Mouse (Mus musculus): ENCODE measurements at regions not wholly inside any gene's neighbourhood (a gene's known extent, or its start where the extent isn't known, plus 50 kb on each side); places are given as distances from the start of the nearest gene placed in this dataset.

DNA sequence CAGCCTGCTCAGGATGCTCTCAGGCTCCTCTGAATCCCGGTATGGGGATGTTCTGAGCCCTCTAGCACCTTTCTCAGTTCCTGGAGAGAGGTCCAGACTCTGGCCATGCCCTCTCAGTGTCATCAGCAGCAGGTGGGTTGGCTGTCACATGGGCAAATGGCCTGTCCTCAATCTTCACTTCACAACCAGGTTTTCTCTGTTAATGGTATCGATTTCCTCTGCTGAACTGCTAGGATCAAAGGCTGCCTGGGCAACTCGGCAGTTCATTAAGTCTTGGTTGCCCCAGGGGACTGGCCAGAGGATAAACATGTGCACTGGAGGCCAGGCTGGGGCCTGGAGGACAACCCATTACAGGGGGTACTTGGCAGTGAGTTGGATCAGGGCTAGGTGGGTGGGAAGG, 156.2 kb downstream of the Trim29 start:
- no peak for DNase-seq (ENCODE audit: low spot score)

GRCm38 (mm10) chr9:43469215-43469614, 158.6 kb downstream of the Trim29 start:
- no peak for DNase-seq (ENCODE audit: low spot score)

- DNase-seq (ENCODE audit: low spot score), result no peak
Observed at GRCm38 (mm10) chr9:43472231-43472630, 161.6 kb downstream of the Trim29 start.

DNA sequence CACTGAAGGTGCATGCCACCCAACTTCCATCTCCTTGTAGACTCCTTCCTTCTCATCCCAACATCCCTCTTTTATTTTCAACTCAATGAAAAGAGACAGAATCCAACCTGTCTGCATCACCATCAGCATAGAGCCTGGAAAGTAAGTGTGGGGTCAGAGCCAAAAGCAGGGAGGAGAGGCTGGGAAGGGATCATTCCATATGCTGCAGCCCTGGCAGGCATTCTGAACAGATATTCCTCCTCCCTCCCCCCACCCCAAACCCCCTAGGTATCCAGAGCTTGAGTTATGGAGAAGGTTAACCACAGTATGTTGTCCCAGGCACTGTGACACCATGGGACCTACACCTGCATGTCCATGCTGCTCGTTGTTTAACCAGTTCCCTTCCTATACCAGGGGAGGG, 162.5 kb downstream of the Trim29 start:
- no peak for DNase-seq (ENCODE audit: low spot score)

GRCm38 (mm10) chr9:43473601-43474302, 163.1 kb downstream of the Trim29 start:
- no peak for DNase-seq (ENCODE audit: low spot score)

DNA sequence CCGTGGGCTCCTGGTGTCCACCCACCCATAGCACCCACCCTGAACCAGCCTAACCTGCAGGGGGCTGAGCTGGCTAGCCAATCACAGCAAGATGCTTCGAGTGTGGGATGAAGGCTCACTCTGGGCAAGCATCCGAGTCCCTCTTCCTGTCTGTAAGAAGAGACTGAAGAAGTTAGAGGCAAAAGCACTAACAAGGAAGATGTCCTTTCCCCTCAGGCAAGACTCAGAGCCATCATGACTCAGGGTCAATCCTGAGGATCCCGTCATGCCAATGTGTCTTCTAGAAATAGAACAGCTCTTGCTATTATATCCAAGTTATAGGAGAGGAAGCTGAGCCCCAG, 163.6 kb downstream of the Trim29 start:
- no peak for DNase-seq (ENCODE audit: low spot score)

DNA sequence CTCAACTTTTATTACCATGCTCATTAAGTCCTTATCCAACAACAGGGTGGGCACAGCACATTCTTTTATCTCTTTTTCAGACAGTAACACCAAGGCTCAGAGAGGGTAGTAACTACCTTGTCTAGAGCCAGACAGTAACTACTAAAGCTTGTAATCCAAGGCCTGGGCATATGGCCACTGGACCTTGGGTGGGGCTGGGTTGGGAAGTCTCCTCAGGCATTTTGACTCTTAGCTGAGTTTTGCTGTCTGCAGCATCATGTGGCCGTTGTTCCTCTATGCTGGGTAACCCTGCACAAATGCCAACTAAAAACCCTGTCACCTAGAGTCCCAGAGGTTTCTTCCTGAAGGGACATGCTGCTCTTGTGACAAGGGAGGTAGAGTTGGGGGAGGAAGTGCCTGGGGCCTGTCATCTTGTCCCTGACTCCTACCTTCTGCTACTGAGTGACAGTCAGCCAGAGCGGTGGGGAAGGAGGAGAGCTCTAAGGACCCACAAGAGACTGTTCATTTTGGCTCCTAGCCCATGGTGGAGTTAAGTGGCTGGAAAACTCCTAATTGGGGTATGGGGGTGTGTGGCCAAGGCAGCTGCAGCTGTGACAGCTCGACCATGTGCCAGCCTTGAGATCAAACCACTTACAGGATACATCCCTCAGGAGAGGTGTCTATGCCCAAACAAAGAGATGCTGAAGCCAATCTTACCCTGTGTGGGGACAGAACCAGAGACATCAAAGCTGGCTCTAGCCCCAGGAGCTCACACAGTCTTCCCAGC, 170.4 kb downstream of the Trim29 start:
- no peak for DNase-seq (ENCODE audit: low spot score)

DNA sequence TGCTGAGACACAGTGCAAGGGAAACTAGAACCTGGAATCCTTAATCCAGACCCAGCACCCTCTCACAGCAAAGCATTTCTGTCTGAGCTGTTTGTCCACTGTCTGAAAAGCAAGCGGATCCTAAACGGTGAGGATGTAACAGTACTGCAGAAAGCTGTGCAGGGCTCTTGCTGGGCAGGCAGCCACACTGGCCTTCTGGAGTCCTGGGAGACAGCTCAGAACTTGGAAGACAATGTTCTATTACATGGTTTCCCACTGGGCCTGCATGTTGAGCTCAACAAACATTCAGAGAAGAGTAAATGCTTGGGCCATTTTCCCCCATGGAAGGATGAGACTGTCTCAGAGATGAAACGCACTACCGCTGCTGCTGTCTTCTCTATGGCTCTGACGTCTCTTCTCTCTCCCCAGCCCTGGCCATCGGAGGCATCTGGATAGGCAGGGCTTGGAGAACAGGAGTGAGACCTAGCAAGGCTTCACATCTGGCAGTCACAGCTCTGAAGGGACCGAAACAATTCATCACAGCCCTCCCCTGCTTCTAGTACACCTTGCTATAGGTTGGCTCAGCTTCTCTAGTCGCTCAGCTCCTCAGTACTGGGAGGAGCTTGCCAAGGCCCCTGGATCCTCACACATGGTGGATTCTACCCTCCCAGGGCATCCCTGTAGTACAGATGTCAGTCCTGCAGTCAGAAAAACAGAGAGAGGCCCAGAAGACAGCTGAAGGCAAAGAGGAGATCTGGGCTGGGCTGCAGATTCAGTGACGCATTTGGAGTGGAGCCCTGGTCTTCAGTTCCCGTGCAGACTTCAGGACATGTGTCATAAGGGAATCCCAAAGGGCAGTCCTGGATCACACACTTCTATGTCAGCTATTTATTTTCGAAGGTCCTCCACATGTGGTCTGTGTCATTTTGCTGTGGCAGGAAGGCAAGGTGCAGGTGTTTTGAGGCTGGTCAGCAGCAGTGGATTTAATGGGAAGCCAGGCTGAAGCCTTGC, 171.7 kb downstream of the Trim29 start:
- no peak for DNase-seq (ENCODE audit: low spot score)

GRCm38 (mm10) chr9:43483195-43483594, 172.5 kb downstream of the Trim29 start:
- no peak for DNase-seq (ENCODE audit: low spot score)

DNA sequence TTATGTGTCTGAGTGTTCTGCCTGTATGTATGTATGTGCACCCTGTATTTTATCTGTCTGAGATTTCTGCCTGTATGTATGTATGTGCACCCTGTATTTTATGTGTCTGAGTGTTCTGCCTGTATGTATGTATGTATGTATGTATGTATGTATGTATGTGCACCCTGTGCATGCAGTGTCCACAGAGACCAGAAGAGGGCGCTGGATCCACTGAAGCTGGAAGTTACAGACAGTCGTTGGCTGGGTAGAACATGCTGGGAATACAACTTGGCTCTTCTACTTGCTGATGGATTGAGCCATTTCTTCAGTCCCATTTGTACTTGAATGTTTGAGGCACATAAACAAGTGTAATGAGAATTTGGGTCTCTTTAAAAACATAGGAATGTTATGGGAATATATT, 173.3 kb downstream of the Trim29 start:
- no peak for DNase-seq (ENCODE audit: low spot score)

DNA sequence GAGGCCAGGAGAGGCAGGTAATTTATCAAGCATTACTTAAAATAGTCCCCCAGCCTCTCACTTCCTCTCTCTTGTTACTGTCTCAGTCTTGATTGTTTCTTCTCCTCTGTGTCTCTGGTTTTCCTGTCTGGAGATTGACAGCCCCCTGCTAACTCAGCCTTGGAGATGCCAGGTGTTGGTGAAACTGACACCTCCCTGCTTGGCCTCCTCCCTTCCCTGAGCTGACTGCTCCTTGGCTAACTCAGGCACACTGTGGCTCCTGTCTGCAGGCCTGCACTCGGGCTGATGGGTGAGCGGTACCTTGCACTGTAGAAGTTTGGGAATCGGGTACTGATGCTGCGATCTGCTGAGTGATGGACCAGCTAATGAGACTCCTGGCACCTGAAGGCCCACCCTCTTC, 176.1 kb downstream of the Trim29 start:
- no peak for DNase-seq (ENCODE audit: low spot score)

DNA sequence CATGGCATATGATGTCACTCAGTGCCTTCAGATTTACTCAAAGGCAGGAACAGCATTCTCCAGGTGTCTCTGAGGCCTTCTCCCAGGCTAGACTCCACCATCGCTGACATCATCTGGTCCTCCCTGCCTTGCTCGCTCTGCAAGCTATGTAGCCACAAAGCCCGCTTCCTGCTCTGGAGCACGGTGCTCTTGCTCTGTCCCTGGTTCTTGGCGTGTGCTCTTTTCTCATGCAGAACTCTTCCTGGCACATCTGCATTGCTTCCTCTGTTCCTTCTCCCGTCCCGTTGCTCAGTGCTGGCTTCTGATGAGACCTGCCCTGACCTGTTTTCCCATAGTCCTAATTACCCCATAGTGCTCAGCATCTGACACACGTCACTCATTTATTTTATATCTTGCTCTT, 178.6 kb downstream of the Trim29 start:
- DNase-seq (ENCODE audit: low spot score), result no peak

GRCm38 (mm10) chr9:43491024-43491751, 180.5 kb downstream of the Trim29 start:
- no peak for DNase-seq (ENCODE audit: low spot score)

DNA sequence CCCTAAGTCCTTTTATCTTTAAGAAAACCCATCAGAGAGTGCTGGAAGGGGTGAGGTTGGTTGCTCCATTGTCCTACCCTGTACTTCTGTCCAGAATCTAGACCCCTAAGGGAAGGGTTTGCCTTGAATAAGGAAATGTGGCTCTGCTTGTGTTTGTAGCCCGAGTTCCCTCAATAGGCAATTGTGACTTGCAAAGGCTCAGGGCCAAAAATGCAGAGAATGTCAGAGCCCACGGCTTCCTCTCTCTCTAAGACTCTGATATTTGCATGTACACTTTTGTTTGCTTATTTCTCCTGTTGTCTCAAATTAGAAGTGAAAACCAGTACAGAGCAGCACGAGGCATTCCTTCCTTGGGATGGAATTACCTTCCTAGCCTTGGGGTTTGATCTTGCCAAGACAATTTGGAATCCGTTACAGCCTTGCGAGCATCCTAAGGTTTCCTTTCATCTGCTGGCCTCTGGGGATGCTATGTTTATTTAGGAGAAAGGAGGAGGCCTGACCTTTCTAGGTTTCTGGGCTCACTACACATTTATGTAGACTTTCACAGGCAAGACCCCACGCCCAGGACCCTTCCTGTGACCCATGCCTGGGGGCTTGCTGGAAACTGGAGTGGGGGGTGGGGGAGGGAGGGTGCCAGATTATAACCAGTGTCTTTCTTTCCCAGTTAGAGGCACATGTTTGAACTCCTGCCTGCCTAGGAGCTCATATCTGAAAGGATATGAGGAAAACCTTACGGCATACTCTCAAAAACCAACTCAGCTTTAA, 181.8 kb downstream of the Trim29 start:
- DNase-seq (ENCODE audit: low spot score), result no peak

- no peak for DNase-seq (ENCODE audit: low spot score)
Observed at GRCm38 (mm10) chr9:43498596-43498995, 187.9 kb downstream of the Trim29 start.

DNA sequence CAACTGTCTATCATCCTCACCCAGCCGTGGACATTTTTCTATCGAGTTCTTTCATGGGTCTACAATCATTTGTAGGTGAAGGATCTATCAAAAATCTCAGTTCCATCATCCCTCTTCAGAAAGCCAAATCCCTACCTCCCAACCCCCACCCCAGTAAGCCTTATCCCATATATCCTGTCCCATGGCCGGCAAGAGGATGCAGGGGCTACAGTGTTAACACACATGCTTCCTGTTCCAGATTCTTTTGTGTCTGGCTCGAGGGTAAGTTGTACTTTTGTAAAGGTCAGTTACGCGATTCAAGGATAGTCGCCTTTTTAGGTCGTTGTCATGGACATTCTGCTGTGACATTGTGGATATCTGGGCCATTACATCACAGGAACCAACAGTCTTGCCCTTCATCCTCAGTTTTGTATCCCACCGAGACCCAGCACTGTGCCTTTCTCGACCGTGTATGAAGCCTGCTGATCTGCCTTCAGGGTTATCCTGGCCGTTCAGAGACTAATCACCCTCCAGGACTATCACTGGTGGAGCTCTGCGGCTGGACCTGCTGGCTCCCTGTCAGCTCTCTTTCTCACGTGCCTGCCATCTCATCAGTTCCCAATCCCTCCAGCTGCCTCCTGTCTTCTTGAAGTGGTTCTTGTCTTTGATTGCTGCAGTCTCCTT, 193.8 kb downstream of the Trim29 start:
- DNase-seq (ENCODE audit: low spot score), result no peak

GRCm38 (mm10) chr9:43505856-43506255, 195.2 kb downstream of the Trim29 start:
- DNase-seq (ENCODE audit: low spot score), result no peak

DNA sequence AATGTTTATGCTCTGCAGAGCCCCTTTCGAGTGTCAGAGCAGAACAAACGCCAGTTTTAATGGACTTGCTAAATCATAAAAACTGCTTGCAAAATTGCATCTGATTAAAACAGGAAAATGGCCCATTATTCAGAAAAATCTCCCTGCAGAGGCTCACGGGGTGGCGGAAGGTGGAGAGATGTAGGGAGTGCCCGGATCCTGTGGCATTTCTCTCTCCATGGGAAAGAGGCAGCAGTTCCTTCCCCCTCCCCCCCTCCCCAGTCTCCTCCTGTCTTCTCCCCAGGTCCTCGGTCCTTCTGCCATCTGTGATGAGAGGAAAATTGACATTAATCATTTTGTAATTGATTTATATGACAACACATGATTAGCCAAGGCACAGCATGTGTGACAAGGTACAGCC, 195.6 kb downstream of the Trim29 start:
- no peak for DNase-seq (ENCODE audit: low spot score)

DNA sequence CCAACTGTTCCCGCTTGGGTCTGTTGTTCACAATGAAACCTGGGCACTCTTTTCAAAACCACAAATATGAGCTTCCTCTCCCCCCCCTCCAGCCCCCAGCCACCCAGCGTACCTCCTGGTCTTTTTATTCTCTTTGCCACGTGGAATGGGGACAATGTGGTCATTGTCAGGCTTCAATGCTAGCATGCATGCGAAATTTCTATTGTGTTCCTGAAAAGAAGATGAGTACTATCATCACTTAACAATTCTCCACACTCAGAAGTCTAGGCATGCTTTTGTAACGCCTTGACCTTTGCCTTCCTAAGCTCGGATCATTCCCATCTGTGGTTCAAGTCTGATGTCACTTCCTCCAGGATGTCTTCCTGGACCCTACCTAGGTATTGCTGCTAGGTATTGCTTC, 202.2 kb downstream of the Trim29 start:
- no peak for DNase-seq (ENCODE audit: low spot score)

DNA sequence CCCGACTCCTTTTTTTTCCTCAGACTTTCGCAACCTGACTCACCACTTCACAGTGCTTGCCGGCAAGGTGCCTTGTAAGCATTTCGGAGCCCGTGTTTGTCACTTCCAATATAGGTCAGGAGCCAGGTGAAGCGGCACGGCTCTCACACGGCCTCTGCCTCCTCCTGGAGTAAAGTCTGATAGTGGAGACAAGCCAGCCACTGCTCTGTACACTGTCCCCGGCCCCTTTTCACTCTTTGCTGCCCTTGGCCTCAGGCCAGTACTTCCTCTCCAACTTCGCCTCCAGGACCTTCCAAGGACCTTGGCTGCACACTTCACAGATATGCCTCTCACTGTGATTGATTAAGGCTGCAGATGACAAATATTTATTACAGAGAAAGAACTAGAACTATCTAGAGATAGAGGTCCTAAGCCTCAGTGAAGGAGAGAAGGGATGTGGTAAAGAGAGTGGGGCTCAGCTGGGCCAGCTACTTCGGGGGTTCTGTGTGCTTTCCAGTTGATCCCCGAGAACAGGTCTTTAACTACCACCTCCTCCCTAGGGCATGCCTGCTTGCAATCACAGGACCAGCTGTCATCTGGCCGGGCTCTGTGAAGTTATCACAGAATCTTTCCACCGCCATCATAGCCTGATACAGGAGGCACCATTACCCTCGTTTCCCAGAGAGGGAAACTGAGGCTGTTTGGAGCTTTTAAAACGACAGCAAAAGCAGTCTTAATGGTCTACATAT, 204.2 kb downstream of the Trim29 start:
- no peak for DNase-seq (ENCODE audit: low spot score)
